Mouse (Mus musculus) yolk sac, embryonic 10.5 days (tissue): ENCODE data around the gene Cylc1.

Source experiments
- DNase-seq: peaks from one replicate; pipeline ENCODE4 v3.0.0-alpha.2; 2017; ENCODE audit warnings: low spot score

Gene Cylc1

GRCm38 (mm10) chrX:111110118-111110517 lies at the start of gene Cylc1:
Gene Cylc1, plus strand, starts transcription at chrX:111110418.
- no peak for DNase-seq

- DNase-seq, result no peak
These were observed 31.5 kb upstream of the Cylc1 start for GRCm38 (mm10) chrX:111078680-111079079.

- DNase-seq, result no peak
These were observed 57.8 kb downstream of the Cylc1 start, which contains the start of gene Gm10112 for GRCm38 (mm10) chrX:111168040-111168439. Gene Gm10112, plus strand, starts transcription at chrX:111168340.
